Mouse (Mus musculus): Measurements from ENCODE around the gene Arf5. TPM values are rescaled to one million over a fixed set of nuclear protein-coding genes. Genes with fewer than 3 reads are reported as not detected.

Arf5 gene
- polyA plus RNA-seq (2015; fragmentation: Nextera tagmentation; extraction: Ambion mirVana), result 406 and 425 TPM in 2 replicates

GRCm38 (mm10) chr6:28423313-28423712 is at the start of gene Arf5:
TSS of gene Arf5 (plus strand) at chr6:28423560.
- Histone ChIP-seq H3K4me3 (replicated peaks) (peak within 1 kb of the TSS; percentile 98), H3K9me3 (replicated peaks) (no peaks in the 10 kb centered on the region), H3K4me1 (replicated peaks) (peaks cover 72% of the 10 kb centered on the region), H3K36me3 (replicated peaks) (peaks cover 45% of the 10 kb centered on the region), H3K9ac (peak within 1 kb of the TSS; percentile 84), H3K27me3 (no peaks in the 10 kb centered on the region), H3K27ac (replicated peaks) (peak within 1 kb of the TSS; percentile 90), H3K4me2 (peak within 1 kb of the TSS; percentile 97)
- under 1% methylated on average over 36 of the region's 42 CpGs for WGBS (ENCODE audit: insufficient replicate concordance)
- peak; percentile 40 for ATAC-seq (ENCODE audit: insufficient read depth)

GRCm38 (mm10) chr6:28381983-28382382 is 41.4 kb upstream of the Arf5 start:
- no peaks in the 10 kb centered on the region for H3K36me3 ChIP-seq (replicated peaks)
- no peak for ATAC-seq (ENCODE audit: insufficient read depth)
- H3K27ac ChIP-seq (replicated peaks), result no peak overlapping the region
- H3K9me3 ChIP-seq (replicated peaks), result no peaks in the 10 kb centered on the region
- no peaks in the 10 kb centered on the region for H3K27me3 ChIP-seq
- H3K4me2 ChIP-seq, result no peak overlapping the region
- no peak overlapping the region for H3K4me3 ChIP-seq (replicated peaks)
- no peak overlapping the region for H3K9ac ChIP-seq
- no peaks in the 10 kb centered on the region for H3K4me1 ChIP-seq (replicated peaks)
- WGBS (ENCODE audit: insufficient replicate concordance), result 31% methylated on average over 4 of the region's 4 CpGs

GRCm38 (mm10) chr6:28385169-28385568 is 38.2 kb upstream of the Arf5 start:
- Histone ChIP-seq H3K36me3 (replicated peaks) (no peaks in the 10 kb centered on the region), H3K9me3 (replicated peaks) (no peaks in the 10 kb centered on the region), H3K27ac (replicated peaks) (no peak overlapping the region), H3K4me1 (replicated peaks) (no peaks in the 10 kb centered on the region), H3K4me2 (no peak overlapping the region), H3K4me3 (replicated peaks) (no peak overlapping the region), H3K9ac (no peak overlapping the region), H3K27me3 (no peaks in the 10 kb centered on the region)
- WGBS (ENCODE audit: insufficient replicate concordance), result 52% methylated on average over 3 of the region's 3 CpGs
- no peak for ATAC-seq (ENCODE audit: insufficient read depth)

GRCm38 (mm10) chr6:28389038-28389437 is 34.3 kb upstream of the Arf5 start:
- Histone ChIP-seq H3K9ac (no peak overlapping the region), H3K4me3 (replicated peaks) (no peak overlapping the region), H3K4me2 (no peak overlapping the region), H3K36me3 (replicated peaks) (no peaks in the 10 kb centered on the region), H3K9me3 (replicated peaks) (no peaks in the 10 kb centered on the region), H3K27me3 (no peaks in the 10 kb centered on the region), H3K27ac (replicated peaks) (no peak overlapping the region), H3K4me1 (replicated peaks) (no peaks in the 10 kb centered on the region)
- ATAC-seq (ENCODE audit: insufficient read depth), result no peak
- WGBS (ENCODE audit: insufficient replicate concordance), result 71% methylated on average over 3 of the region's 3 CpGs

- H3K4me2 ChIP-seq, result no peak overlapping the region
Measured at GRCm38 (mm10) chr6:28396051-28396852, 27.1 kb upstream of the Arf5 start.

GRCm38 (mm10) chr6:28396853-28397457 is 26.4 kb upstream of the Arf5 start:
- WGBS (ENCODE audit: insufficient replicate concordance), result 3% methylated on average over 19 of the region's 19 CpGs
- ATAC-seq (ENCODE audit: insufficient read depth), result no peak
- Histone ChIP-seq H3K4me1 (replicated peaks) (peaks cover 8% of the 10 kb centered on the region; the same call in 1 of the 2 replicates), H3K36me3 (replicated peaks) (no peaks in the 10 kb centered on the region), H3K4me3 (replicated peaks) (peak overlapping the region; percentile 40), H3K27ac (replicated peaks) (no peak overlapping the region), H3K27me3 (peaks cover 48% of the 10 kb centered on the region), H3K4me2 (peak overlapping the region; percentile 60), H3K9ac (no peak overlapping the region), H3K9me3 (replicated peaks) (no peaks in the 10 kb centered on the region)

More at GRCm38 (mm10) chr6:28396051-28396852, 27.1 kb upstream of the Arf5 start:
- no peaks in the 10 kb centered on the region for H3K9me3 ChIP-seq (replicated peaks)
- no peak overlapping the region for H3K4me3 ChIP-seq (replicated peaks)
- H3K9ac ChIP-seq, result no peak overlapping the region
- 35% methylated on average over 15 of the region's 15 CpGs for WGBS (ENCODE audit: insufficient replicate concordance)
- H3K36me3 ChIP-seq (replicated peaks), result no peaks in the 10 kb centered on the region
- H3K27me3 ChIP-seq, result peaks cover 48% of the 10 kb centered on the region
- no peak overlapping the region for H3K27ac ChIP-seq (replicated peaks)
- no peak for ATAC-seq (ENCODE audit: insufficient read depth)
- peaks cover 8% of the 10 kb centered on the region; the same call in 1 of the 2 replicates for H3K4me1 ChIP-seq (replicated peaks)

- WGBS (ENCODE audit: insufficient replicate concordance), result 1% methylated on average over 33 of the region's 33 CpGs
- no peak for ATAC-seq (ENCODE audit: insufficient read depth)
Measured at GRCm38 (mm10) chr6:28397681-28398203, 25.6 kb upstream of the Arf5 start, which contains the start of gene Zfp800. TSS of gene Zfp800 (minus strand) at chr6:28398005.

GRCm38 (mm10) chr6:28398726-28399125 is 24.6 kb upstream of the Arf5 start:
- no peak overlapping the region for H3K4me2 ChIP-seq
- no peaks in the 10 kb centered on the region for H3K9me3 ChIP-seq (replicated peaks)
- no peak overlapping the region for H3K9ac ChIP-seq
- no peaks in the 10 kb centered on the region for H3K36me3 ChIP-seq (replicated peaks)
- no peak overlapping the region for H3K27ac ChIP-seq (replicated peaks)
- H3K4me1 ChIP-seq (replicated peaks), result peaks cover 8% of the 10 kb centered on the region; the same call in 1 of the 2 replicates
- H3K4me3 ChIP-seq (replicated peaks), result no peak overlapping the region
- 69% methylated on average over 3 of the region's 3 CpGs for WGBS (ENCODE audit: insufficient replicate concordance)
- no peak for ATAC-seq (ENCODE audit: insufficient read depth)
- peaks cover 48% of the 10 kb centered on the region for H3K27me3 ChIP-seq

More at GRCm38 (mm10) chr6:28397681-28398203, 25.6 kb upstream of the Arf5 start, which contains the start of gene Zfp800:
- Histone ChIP-seq H3K9me3 (replicated peaks) (no peaks in the 10 kb centered on the region), H3K27me3 (peaks cover 48% of the 10 kb centered on the region), H3K4me1 (replicated peaks) (peaks cover 8% of the 10 kb centered on the region; the same call in 1 of the 2 replicates), H3K27ac (replicated peaks) (no peak within 1 kb of the TSS), H3K9ac (no peak within 1 kb of the TSS), H3K4me2 (peak within 1 kb of the TSS; percentile 60), H3K4me3 (replicated peaks) (peak within 1 kb of the TSS; percentile 40), H3K36me3 (replicated peaks) (no peaks in the 10 kb centered on the region)

- Histone ChIP-seq H3K27me3 (peaks cover 48% of the 10 kb centered on the region), H3K36me3 (replicated peaks) (no peaks in the 10 kb centered on the region), H3K27ac (replicated peaks) (no peak overlapping the region), H3K4me2 (no peak overlapping the region), H3K9me3 (replicated peaks) (no peaks in the 10 kb centered on the region), H3K4me1 (replicated peaks) (peaks cover 8% of the 10 kb centered on the region; the same call in 1 of the 2 replicates), H3K9ac (no peak overlapping the region), H3K4me3 (replicated peaks) (no peak overlapping the region)
- ATAC-seq (ENCODE audit: insufficient read depth), result no peak
- 73% methylated on average over 4 of the region's 4 CpGs for WGBS (ENCODE audit: insufficient replicate concordance)
Measured at GRCm38 (mm10) chr6:28399791-28400190, 23.6 kb upstream of the Arf5 start.

GRCm38 (mm10) chr6:28410053-28410452 is 13.3 kb upstream of the Arf5 start:
- H3K4me3 ChIP-seq (replicated peaks), result no peak overlapping the region
- H3K9me3 ChIP-seq (replicated peaks), result no peaks in the 10 kb centered on the region
- 0 out of 2 replicates have a peak, but pooled peaks cover 4% of the 10 kb centered on the region for H3K4me1 ChIP-seq (replicated peaks)
- no peak overlapping the region for H3K27ac ChIP-seq (replicated peaks)
- no peak overlapping the region for H3K9ac ChIP-seq
- no peaks in the 10 kb centered on the region for H3K27me3 ChIP-seq
- no peak overlapping the region for H3K4me2 ChIP-seq
- 40% methylated on average over 9 of the region's 9 CpGs for WGBS (ENCODE audit: insufficient replicate concordance)
- no peak for ATAC-seq (ENCODE audit: insufficient read depth)
- peaks cover 3% of the 10 kb centered on the region; the same call in 1 of the 2 replicates for H3K36me3 ChIP-seq (replicated peaks)

- no peak overlapping the region for H3K27ac ChIP-seq (replicated peaks)
- 0 out of 2 replicates have a peak, but pooled peaks cover 4% of the 10 kb centered on the region for H3K4me1 ChIP-seq (replicated peaks)
- no peak overlapping the region for H3K9ac ChIP-seq
- H3K36me3 ChIP-seq (replicated peaks), result peaks cover 14% of the 10 kb centered on the region; the same call in 1 of the 2 replicates
- H3K27me3 ChIP-seq, result no peaks in the 10 kb centered on the region
- H3K4me2 ChIP-seq, result no peak overlapping the region
- H3K9me3 ChIP-seq (replicated peaks), result no peaks in the 10 kb centered on the region
- H3K4me3 ChIP-seq (replicated peaks), result no peak overlapping the region
- 44% methylated on average over 2 of the region's 2 CpGs for WGBS (ENCODE audit: insufficient replicate concordance)
- no peak for ATAC-seq (ENCODE audit: insufficient read depth)
Measured at GRCm38 (mm10) chr6:28411236-28411635, 12.1 kb upstream of the Arf5 start.

Data from liver, embryonic 15.5 days (tissue).